Mouse (Mus musculus): ENCODE data around the gene Gm14139.
"Not testable (repeated sequence)": the region's sequence is repeated elsewhere in the genome, so short reads cannot be mapped to it uniquely, and the experiment has no call there.

The Gm14139 gene

GRCm38 (mm10) chr2:150181570-150181999 is at the start of gene Gm14139:
TSS of gene Gm14139 (plus strand) at chr2:150181755.
- not testable (repeated sequence) for DNase-seq

DNA sequence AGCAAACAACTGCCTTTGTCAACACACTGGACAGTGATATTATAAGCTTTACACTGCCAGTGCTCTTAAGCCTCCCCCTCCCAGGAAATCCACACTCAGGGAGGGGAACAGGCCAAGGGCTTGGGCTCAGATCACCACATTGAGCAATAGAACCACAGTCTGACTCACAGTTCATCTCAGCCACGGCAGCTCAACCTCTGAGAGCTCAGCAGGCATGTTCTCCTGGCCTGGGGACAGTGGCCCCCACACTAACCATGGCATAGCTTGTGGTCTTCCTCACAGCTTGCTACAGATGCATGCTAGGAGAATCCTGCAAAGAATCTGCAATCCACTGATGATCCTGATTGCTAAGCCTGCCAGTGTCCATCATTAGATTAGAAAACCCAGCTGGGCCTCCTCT is 49.6 kb upstream of the Gm14139 start:
- not testable (repeated sequence) for DNase-seq

DNA sequence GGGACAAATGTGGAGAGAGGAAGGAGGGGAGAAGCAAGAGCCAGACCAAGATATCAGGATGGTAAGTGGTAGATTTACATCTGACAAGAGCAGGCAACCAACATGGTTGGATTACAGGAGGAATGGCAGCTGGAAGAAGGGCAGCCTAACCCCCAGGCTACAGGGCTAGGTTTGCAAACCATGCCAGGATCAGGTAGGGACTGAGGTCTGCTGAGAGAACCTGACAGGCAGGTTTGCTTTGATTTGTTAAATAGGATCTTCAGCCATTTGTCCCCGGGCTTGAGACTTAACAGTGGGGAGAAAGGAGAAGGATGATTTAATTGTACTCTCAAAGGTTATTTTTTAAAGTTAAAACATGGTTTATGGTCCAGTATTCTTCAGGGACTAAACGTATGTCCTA is 48.8 kb upstream of the Gm14139 start:
- DNase-seq: no peak

DNA sequence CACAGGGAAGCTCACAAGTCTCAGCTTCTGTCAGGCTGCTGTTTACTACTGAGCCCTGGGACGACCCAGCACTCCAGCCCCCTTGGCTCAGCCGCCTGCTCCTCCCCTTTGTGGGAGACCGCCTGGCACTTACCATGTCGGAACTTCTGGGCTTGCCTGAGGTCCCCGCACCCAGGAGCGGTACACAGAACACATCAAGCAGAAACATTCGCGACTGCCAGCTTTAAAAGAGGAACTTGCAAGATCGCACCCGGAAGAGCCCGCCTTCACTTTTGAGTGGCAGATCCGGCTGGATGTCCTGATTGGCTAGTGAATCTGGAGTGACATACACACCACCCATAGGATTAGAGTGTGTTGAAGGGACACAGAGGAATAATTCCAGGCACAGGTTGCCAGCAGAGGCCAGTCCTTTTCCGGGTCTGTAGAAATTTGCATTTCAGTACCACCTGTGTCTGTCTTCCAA is 45.1 kb upstream of the Gm14139 start, which contains the start of gene Zfp120:
Gene Zfp120, minus strand, starts transcription at position 274 of the 463 bp plus-strand sequence.
- DNase-seq: peak; percentile 89 to 91

DNA sequence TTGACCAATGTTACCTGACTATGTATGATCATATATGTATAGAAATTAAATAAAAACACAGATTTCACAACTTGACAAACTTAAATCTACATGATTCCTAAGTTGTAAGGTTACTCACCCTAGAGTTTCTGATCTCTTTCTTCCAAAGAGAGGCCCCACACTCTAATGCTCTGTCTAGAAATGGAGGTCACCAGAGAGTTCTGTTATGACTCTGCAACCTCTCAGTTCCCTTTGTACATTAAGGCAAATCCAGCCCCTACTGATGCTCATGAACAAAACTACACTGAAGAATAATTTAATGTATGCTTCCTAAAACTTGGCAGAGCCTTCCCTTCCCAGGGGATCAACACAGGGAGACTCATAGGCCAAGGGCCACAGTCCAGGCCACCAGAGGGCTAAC is 14.9 kb upstream of the Gm14139 start:
- DNase-seq: no peak

- no peak for DNase-seq
These were observed 7.7 kb upstream of the Gm14139 start for GRCm38 (mm10) chr2:150173833-150174232.

- not testable (repeated sequence) for DNase-seq
These were observed 2.0 kb upstream of the Gm14139 start, which contains the start of gene Gm10770 for GRCm38 (mm10) chr2:150179579-150179978. TSS of gene Gm10770 (minus strand) at chr2:150179679.

GRCm38 (mm10) chr2:150181046-150181445 is 509 bp upstream of the Gm14139 start:
- DNase-seq: not testable (repeated sequence)

GRCm38 (mm10) chr2:150217600-150218362 is 36.2 kb downstream of the Gm14139 start, which contains the start of gene Zfp937:
TSS of gene Zfp937 (plus strand) at chr2:150218073.
- peak; percentile 89 to 91 for DNase-seq

- DNase-seq: not testable (repeated sequence)
These were observed 36.8 kb downstream of the Gm14139 start for GRCm38 (mm10) chr2:150218363-150218725.

GRCm38 (mm10) chr2:150223263-150223662 is 41.7 kb downstream of the Gm14139 start:
- not testable (repeated sequence) for DNase-seq

All from kidney, adult 8-10 months (tissue).